Mouse (Mus musculus) cerebellum, adult (tissue): ENCODE data around the gene Plekhm2.

Experiments used
- ATAC-seq: cut with Nextera tagmentation; 2 replicates; pipeline ENCODE4 v1.9.2; 2017; ENCODE audit warnings: mild to moderate bottlenecking, moderate library complexity, mixed read lengths; ENCODE audit not compliant: insufficient number of reproducible peaks, low FRiP score, low TSS enrichment

Gene Plekhm2

GRCm38 (mm10) chr4:141664799-141665198 is at the start of gene Plekhm2:
TSS of gene Plekhm2 (minus strand) at chr4:141664899.
- ATAC-seq: 0 out of 2 replicates have a peak, but pooled peaks have one; percentile 9

DNA sequence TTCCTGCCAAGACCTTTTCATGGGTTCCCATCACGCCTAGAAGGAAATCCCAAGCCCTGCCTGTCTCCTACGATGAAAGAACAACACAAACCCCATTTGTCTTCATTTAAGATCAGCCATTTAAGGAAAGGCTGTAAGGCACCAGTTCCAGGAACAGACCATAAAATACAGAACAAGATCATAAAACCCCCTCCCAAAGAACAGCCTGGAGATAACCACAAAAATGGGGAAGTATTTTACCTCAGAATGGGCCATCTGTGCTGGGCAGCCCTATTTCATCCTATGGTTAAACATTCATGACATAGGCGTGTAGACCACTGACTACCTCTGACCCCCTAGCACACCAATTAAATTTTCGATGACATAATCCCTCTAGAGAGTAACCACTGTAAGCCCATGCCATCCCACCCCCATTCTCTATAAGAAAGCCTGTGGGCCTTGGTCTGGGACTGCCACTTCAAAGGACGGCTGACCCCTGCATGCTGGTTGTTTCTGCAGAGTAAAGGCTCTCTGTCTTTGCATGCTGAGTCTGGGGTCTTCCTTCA is 49.0 kb upstream of the Plekhm2 start:
- ATAC-seq: no peak

DNA sequence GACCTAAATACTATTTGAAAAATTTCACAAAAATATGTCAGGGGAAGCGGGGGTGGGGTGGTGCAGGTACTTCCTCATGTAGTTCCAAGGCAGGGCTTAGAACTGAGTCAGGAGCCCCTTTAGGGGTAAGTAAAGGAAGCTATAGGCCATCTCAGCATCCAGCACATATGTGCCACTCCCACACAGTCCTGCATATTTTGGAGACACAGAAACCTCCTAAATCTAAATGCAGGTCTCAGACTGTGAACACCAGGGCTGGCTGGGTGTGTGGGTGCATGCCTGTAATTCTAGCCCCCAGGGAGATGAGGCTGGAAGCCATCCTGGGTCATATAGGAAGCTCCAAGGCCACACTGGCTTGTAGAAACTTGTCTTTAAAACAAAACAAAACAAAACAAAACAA is 46.6 kb upstream of the Plekhm2 start:
- ATAC-seq: no peak

- ATAC-seq: no peak
Measured at GRCm38 (mm10) chr4:141708971-141709370, 44.3 kb upstream of the Plekhm2 start.

DNA sequence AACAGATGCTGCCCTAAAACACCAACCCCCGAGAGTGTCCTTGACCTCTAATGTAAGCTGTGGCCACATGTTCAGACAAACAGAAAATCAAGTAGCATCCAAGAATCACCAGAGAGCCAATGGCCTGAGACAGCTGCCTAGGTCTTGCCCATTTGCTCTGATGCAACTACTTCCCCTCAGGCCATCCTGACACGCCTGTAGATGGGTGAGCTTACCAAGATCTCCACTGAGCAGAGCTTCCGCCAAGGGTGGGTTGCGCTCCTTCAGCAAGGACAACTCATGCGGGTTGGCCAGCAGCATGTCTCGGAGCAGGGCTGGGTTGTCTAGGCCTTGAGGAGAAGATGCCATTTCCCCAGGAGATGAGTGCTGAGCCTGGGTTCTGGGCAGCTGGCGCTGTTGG is 43.3 kb upstream of the Plekhm2 start:
- no peak for ATAC-seq

- ATAC-seq: no peak
Measured at GRCm38 (mm10) chr4:141705331-141705730, 40.6 kb upstream of the Plekhm2 start.

- ATAC-seq: no peak
Measured at GRCm38 (mm10) chr4:141704625-141705024, 39.9 kb upstream of the Plekhm2 start.

GRCm38 (mm10) chr4:141694719-141695118 is 30.0 kb upstream of the Plekhm2 start:
- no peak for ATAC-seq

GRCm38 (mm10) chr4:141688505-141688904 is 23.8 kb upstream of the Plekhm2 start:
- ATAC-seq: no peak

- ATAC-seq: no peak
Measured at GRCm38 (mm10) chr4:141686525-141686924, 21.8 kb upstream of the Plekhm2 start.

GRCm38 (mm10) chr4:141686093-141686492 is 21.4 kb upstream of the Plekhm2 start:
- ATAC-seq: no peak

DNA sequence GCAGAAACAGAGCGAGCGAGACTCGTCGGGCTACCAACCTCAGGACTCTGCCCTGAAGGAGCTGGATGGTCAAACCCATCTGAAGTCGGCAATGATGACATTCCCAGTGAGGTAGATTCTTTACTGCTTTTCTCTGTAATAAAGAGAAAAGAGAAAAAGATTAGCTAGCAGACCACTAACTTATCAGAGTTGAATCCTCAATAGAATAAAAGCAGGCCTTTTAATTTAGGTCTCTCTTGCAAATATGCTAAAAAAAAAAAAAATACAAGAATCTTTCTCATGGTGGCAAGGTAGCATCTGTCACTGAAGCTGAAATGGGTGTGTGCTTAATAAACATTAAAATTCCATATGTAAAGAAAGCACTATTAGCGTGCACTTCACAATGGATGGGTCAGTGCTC is 20.8 kb upstream of the Plekhm2 start, which contains the start of gene Rsc1a1:
Gene Rsc1a1 (minus strand): TSS at position 101 of the 400 bp plus-strand sequence.
- no peak for ATAC-seq

- ATAC-seq: no peak
Measured at GRCm38 (mm10) chr4:141682706-141683230, 18.1 kb upstream of the Plekhm2 start.

DNA sequence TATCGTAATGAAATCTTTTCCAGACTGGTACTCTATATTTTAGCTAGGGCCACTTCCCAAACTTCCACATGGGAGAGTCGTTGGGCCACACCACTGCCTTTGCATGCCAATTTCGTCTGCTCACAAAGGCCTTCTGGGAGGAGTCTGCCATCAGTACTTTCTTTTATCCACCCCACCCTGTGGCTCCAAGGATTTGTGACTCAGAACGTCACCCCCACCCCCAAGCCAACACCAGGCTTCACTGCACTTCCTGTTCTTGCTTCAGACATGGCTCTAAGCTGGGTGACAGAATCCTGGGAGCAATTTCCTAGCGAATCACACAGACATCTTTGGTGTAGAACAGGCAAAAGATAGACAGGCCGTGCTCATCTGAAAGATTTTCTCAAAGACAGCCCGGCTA is 17.1 kb upstream of the Plekhm2 start:
- ATAC-seq: no peak

- ATAC-seq: no peak
Measured at GRCm38 (mm10) chr4:141680892-141681291, 16.2 kb upstream of the Plekhm2 start.

GRCm38 (mm10) chr4:141679016-141679415 is 14.3 kb upstream of the Plekhm2 start:
- ATAC-seq: no peak

- no peak for ATAC-seq
Measured at GRCm38 (mm10) chr4:141676462-141676979, 11.8 kb upstream of the Plekhm2 start.

GRCm38 (mm10) chr4:141672325-141672724 is 7.6 kb upstream of the Plekhm2 start:
- no peak for ATAC-seq

- ATAC-seq: no peak
Measured at GRCm38 (mm10) chr4:141671389-141671788, 6.7 kb upstream of the Plekhm2 start.

DNA sequence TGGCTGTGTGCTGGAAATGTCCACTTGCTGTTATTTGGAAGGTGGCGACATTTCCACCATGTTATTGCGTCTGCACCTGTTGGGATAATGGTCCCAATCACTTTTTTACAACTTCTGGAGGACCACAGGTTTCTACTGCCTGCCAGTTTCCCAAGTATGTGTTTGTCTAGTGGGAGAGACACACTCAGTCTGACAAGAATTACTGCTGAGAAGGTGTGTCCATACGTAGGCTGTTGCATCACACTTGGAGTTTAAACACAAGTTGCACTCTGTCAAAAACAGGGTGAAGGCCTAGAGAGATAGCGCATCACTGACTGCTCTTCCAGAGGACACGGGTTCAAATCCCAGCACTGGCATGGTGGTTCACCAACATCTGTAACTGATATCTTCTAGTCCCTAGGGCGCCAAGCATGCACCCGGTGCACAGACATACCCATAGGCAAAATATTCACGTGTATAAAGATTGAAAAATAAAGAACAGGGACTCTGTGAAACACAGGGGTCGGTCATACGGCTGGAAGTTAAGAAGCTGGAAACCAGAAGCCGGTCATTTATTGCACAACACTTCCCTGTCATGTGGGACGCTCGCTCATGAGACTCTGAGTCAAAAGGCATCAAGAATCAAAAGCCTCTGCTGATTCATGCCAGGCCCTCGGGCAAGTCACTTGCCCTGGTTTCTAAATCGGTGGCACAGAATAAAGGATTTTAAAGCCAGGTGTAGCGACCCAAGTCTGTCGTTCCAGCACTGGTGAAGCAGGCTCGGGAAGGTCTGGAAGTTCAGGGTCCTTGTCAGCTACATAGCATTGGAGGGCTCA is 5.4 kb upstream of the Plekhm2 start:
- ATAC-seq: no peak

DNA sequence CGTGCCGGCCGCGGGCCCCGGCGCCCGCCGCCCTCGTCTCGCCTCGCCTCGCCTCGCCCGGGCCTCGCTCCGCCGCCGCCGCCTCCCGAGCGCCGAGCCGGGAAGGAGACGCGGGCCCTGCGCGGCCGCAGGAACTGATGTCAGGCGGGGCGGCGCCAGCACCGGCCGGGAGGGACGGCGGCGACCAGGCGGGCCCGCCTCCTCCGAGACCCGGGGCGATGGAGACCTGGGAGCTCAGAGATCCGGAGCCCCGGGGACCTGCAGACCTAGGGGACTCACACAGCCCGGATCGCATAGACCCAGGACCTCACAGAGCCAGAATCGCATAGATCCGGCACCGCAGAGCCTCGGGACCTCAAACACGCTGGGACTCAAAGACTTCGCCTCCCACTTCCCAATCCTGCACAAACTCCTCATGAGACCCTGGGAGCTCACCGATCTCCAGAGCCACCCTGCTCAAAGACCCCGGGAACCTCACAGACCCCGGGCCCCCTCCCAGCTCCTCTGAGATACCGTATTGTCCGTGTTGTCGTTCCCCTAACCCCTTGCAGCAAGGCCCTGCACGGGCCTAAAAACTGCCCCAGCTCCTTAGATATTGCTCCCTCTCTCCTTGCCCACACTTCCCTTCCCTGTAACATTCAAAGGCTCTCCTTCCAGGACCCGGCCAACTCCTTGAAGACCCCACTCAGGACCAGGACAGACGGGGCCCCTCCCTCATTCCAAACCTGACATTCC is 521 bp downstream of the Plekhm2 start:
- peak; percentile 92 for ATAC-seq
